Mouse (Mus musculus): ENCODE measurements at regions not wholly inside any gene's neighbourhood (a gene's known extent, or its start where the extent isn't known, plus 50 kb on each side); places are given as distances from the start of the nearest gene placed in this dataset.

DNA sequence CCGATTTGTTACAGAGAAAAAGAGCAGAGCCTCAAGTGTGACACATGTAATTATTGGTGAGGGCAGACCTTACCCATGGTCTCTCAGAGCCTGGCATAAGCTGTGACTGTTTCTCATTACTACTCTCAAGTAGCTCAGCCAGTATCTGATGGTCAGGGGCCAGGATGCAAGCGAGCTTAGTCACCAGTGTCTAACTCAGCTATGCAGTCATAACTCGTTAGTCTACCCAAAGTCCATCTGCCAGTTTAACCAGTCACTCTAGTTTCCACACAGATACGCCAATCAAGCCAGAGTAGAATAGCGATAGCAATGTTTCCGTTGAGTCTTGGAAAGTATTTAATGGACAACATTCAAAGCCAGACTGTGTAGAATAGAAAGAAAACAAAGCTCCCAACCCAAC, 354.3 kb upstream of the Map3k7 start:
- 68% methylated on average over 6 of the region's 6 CpGs for WGBS (ENCODE audit: insufficient replicate concordance)
- H3K4me2 ChIP-seq = no peak overlapping the region
- no peak overlapping the region for H3K9ac ChIP-seq
- H3K27ac ChIP-seq = no peak overlapping the region
- no peaks in the 10 kb centered on the region for H3K9me3 ChIP-seq (replicated peaks)
- H3K27me3 ChIP-seq (replicated peaks) = no peaks in the 10 kb centered on the region
- no peaks in the 10 kb centered on the region for H3K4me1 ChIP-seq
- no peak overlapping the region for H3K4me3 ChIP-seq
- H3K36me3 ChIP-seq = no peaks in the 10 kb centered on the region
- ATAC-seq = no peak

DNA sequence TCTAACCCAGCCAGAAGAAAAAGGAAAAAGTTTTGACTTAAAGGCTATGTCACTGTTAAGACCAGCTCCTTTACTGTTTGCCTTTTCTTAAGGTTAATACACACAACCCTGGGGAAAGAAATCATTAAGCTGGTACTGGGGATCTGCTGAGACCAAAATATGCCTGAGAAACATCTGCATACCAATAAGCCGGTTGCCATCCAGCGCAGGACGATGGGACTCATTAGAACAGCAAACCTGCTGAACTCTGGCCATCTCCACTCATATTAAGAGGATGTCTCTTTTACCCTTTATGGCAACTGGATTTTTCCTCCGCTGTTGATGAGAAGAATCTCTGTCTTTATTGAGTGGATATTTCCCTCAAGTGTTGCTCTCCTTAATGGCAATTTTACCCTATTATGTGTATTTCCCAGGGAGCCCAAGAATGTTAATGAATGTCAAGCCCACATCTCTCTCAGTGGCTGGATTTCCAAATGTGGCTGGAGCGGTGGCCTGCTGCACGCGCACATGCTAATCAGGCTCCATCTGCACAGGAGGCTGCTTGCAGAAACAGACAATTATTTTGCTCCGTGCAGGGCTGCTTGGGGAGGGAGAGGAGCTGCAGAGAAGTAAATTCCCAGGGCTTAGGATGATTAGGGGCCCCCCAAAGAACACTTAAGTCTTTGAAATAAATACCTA, 351.6 kb upstream of the Map3k7 start:
- Histone ChIP-seq H3K27ac (no peak overlapping the region), H3K9ac (no peak overlapping the region), H3K4me1 (no peaks in the 10 kb centered on the region), H3K4me3 (no peak overlapping the region), H3K4me2 (no peak overlapping the region), H3K9me3 (replicated peaks) (no peaks in the 10 kb centered on the region), H3K36me3 (no peaks in the 10 kb centered on the region), H3K27me3 (replicated peaks) (no peaks in the 10 kb centered on the region)
- ATAC-seq = no peak
- 62% methylated on average over 8 of the region's 8 CpGs for WGBS (ENCODE audit: insufficient replicate concordance)

DNA sequence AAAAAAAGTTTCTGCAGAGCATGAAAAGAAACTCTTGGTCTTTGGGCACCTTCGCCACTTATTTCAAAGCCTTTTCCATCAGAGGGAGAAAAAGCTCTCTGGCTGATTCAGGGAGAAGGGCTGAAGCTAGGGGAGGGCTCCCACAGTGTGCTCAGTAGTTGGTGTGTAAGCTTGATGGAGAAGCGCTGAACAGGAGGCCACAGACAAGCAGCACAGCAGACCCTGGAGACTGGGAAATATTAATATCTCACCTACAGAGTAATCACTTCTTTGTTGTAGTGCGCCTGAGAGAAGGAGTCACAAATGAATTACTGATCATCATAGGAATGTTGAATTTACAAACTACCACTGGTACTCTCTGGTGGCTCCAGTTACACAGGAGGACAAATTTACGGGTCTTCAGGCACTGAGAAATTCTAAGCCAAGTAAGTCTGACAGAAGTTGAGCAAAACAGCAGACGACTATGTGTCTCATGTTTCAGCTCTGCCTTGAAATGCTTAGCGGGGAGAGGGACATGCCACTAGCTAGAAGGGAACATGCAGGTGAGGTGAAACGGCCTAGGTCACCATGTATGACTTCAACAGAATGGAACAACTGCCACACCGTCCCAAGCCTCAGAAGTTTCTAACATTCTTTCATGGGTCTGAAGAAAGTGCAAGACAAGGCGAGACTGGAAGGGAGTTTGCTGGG, 350.9 kb upstream of the Map3k7 start:
- H3K4me1 ChIP-seq = no peaks in the 10 kb centered on the region
- H3K4me2 ChIP-seq = no peak overlapping the region
- WGBS (ENCODE audit: insufficient replicate concordance) = 56% methylated on average over 9 of the region's 9 CpGs
- no peaks in the 10 kb centered on the region for H3K36me3 ChIP-seq
- no peak for ATAC-seq
- no peak overlapping the region for H3K4me3 ChIP-seq
- no peak overlapping the region for H3K27ac ChIP-seq
- H3K9me3 ChIP-seq (replicated peaks) = no peaks in the 10 kb centered on the region
- H3K9ac ChIP-seq = no peak overlapping the region
- H3K27me3 ChIP-seq (replicated peaks) = no peaks in the 10 kb centered on the region

DNA sequence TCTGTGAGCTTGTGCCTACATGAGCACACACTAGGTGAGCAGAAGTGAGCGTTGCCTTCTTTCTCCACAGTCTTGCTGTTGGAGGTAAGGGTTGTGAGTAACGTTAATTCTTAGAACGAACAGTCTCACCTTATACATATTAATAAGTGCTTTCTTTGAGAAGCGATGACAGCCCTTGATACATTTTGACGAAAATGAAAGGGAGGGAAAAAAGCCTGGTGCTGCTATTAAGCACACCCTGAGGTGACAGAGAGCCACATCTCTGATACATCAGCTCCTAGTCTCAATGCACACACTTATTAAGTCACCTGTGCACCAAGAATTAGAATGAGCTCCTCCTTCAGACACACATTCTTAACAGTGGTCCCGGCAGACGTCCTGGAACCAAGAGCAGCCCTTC, 346.3 kb upstream of the Map3k7 start:
- 67% methylated on average over 7 of the region's 7 CpGs for WGBS (ENCODE audit: insufficient replicate concordance)
- Histone ChIP-seq H3K36me3 (no peaks in the 10 kb centered on the region), H3K9ac (no peak overlapping the region), H3K27me3 (replicated peaks) (no peaks in the 10 kb centered on the region), H3K9me3 (replicated peaks) (no peaks in the 10 kb centered on the region), H3K4me1 (no peaks in the 10 kb centered on the region), H3K27ac (no peak overlapping the region), H3K4me2 (no peak overlapping the region), H3K4me3 (no peak overlapping the region)
- ATAC-seq = no peak

DNA sequence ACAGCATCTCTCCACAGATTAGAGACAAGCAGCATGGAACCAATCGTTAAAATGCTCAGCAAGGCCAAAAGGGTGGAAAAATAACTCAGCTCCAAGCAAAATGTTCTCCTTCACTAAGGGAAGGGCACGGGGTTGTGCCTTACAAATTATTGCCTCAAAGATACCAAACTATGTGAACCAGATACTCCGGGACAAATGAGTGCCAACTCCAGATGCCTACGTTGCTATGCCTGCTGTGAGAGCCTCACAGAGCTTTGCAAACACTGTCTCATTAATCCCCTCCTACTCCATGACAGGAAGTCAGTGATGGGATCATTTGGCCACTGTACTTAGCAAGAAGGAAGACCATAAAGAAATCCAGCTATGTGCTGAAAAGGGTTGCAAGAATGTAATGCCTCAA, 345.9 kb upstream of the Map3k7 start:
- Histone ChIP-seq H3K27ac (no peak overlapping the region), H3K36me3 (no peaks in the 10 kb centered on the region), H3K4me1 (no peaks in the 10 kb centered on the region), H3K9me3 (replicated peaks) (no peaks in the 10 kb centered on the region), H3K4me3 (no peak overlapping the region), H3K27me3 (replicated peaks) (no peaks in the 10 kb centered on the region), H3K9ac (no peak overlapping the region), H3K4me2 (no peak overlapping the region)
- no peak for ATAC-seq
- WGBS (ENCODE audit: insufficient replicate concordance) = 54% methylated on average over 4 of the region's 4 CpGs

DNA sequence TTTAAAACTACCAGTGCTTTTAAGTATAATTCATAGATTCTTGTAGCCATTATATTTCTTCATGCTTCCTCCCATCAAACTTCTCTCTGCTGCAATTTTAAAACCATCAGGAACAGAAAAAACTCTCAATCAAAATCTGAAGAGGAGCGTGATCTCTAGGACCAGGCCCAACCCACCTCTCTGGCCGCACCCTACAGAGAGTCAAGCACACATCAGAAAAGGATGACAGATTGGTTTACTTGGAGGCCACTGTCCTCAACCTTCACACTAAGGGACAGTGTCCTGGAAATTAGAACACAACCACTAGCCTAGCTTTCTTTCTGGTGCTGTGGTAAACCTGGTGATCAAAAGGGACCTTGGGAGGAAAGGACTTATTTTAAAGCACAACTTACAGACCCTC, 342.7 kb upstream of the Map3k7 start:
- Histone ChIP-seq H3K27me3 (replicated peaks) (no peaks in the 10 kb centered on the region), H3K9me3 (replicated peaks) (no peaks in the 10 kb centered on the region), H3K9ac (no peak overlapping the region), H3K36me3 (no peaks in the 10 kb centered on the region), H3K4me2 (no peak overlapping the region), H3K4me1 (no peaks in the 10 kb centered on the region), H3K4me3 (no peak overlapping the region), H3K27ac (no peak overlapping the region)
- WGBS (ENCODE audit: insufficient replicate concordance) = 85% methylated on average over 2 of the region's 2 CpGs
- no peak for ATAC-seq

DNA sequence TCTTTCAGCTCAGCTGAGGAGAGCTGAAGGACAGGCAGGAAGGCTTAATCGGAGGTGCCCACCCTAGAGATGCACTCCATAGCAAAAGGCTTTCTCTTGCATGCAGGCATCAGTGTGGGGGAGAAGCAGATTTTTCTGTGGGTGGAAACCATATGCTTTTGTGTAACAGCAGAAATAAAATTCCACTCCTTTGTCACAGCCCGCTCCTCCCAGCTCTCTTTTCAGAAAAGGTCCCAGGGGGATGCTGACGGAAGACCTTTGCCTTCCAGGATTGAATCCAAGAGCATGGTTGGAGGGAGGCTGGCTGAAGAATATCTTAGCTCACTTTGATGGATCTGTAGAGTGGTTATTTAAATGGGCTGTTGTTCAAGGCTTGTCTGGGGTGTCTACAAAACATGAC, 336.8 kb upstream of the Map3k7 start:
- no peaks in the 10 kb centered on the region for H3K36me3 ChIP-seq
- WGBS (ENCODE audit: insufficient replicate concordance) = 69% methylated on average over 3 of the region's 3 CpGs
- H3K4me1 ChIP-seq = no peaks in the 10 kb centered on the region
- H3K27me3 ChIP-seq (replicated peaks) = no peaks in the 10 kb centered on the region
- H3K9ac ChIP-seq = no peak overlapping the region
- no peak overlapping the region for H3K4me3 ChIP-seq
- H3K9me3 ChIP-seq (replicated peaks) = no peaks in the 10 kb centered on the region
- no peak overlapping the region for H3K27ac ChIP-seq
- H3K4me2 ChIP-seq = no peak overlapping the region
- ATAC-seq = no peak

DNA sequence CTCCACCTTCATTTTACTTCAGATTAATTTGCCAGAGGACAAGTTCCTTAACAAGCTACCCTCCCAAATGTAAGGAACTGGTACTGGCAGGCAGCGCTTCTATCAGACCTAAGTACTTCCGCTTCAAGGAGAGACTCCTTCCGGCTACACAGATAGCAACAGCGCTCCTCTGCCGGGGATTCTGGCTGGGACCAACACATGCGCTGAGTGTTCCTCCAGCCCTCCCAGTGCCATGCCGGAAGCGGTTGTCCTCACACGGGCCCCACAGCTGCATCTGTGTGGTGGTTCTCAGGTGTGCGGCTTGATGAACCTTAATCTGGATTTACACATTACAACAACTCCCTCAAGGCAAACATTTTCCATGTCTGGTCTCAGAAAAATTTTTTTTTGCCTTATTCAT, 336.1 kb upstream of the Map3k7 start:
- Histone ChIP-seq H3K9ac (no peak overlapping the region), H3K27me3 (replicated peaks) (no peaks in the 10 kb centered on the region), H3K4me2 (no peak overlapping the region), H3K27ac (no peak overlapping the region), H3K4me1 (no peaks in the 10 kb centered on the region), H3K36me3 (no peaks in the 10 kb centered on the region), H3K4me3 (no peak overlapping the region), H3K9me3 (replicated peaks) (no peaks in the 10 kb centered on the region)
- ATAC-seq = no peak
- WGBS (ENCODE audit: insufficient replicate concordance) = 78% methylated on average over 10 of the region's 10 CpGs

DNA sequence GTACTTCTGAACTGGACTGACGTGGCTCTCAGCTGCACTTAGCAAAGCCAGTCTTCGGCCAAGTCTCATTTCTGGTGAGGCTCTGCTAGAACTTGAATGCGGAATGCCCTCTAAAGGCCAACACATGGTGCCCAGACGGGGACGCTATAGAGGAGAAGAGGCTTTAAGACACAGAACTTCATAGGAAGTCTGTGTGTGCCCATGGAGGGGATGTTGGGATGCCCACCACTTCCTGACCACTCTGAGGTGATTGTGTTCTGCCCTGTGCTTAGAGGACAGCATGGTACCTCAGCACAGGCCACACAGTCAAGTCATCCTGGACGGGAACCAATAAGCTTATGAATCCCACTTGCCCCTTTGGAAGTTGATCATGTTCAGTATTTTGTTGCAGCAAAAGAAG, 325.3 kb upstream of the Map3k7 start:
- no peaks in the 10 kb centered on the region for H3K36me3 ChIP-seq
- no peak overlapping the region for H3K4me2 ChIP-seq
- no peaks in the 10 kb centered on the region for H3K4me1 ChIP-seq
- H3K27me3 ChIP-seq (replicated peaks) = no peaks in the 10 kb centered on the region
- WGBS (ENCODE audit: insufficient replicate concordance) = 68% methylated on average over 6 of the region's 6 CpGs
- ATAC-seq = no peak
- H3K9ac ChIP-seq = no peak overlapping the region
- no peak overlapping the region for H3K27ac ChIP-seq
- H3K9me3 ChIP-seq (replicated peaks) = no peaks in the 10 kb centered on the region
- H3K4me3 ChIP-seq = no peak overlapping the region

DNA sequence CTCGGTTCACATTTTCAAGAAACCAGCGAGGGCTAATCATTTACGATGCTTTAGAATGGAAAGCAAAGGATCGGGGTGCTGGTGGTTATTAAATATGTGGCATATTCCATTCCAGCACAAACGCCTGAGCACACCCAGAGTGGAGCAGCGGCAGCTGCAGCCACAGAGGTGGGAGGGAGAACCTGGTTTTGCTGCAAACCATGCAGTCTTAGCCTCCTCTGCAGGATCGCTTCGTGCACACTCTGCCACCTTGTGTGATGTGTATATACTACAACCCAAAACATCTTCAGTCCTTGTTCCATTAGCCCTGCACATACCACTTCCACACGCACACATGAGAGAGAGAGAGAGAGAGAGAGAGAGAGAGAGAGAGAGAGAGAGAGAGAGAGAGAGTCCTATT, 321.7 kb upstream of the Map3k7 start:
- no peaks in the 10 kb centered on the region for H3K27me3 ChIP-seq (replicated peaks)
- 64% methylated on average over 9 of the region's 9 CpGs for whole genome bisulfite sequencing (ENCODE audit: insufficient replicate concordance)
- no peak for ATAC-seq
- H3K36me3 ChIP-seq = no peaks in the 10 kb centered on the region
- H3K4me1 ChIP-seq = no peaks in the 10 kb centered on the region
- H3K9me3 ChIP-seq (replicated peaks) = no peaks in the 10 kb centered on the region
- H3K9ac ChIP-seq = no peak overlapping the region
- H3K4me3 ChIP-seq = no peak overlapping the region
- H3K4me2 ChIP-seq = no peak overlapping the region
- H3K27ac ChIP-seq = no peak overlapping the region

DNA sequence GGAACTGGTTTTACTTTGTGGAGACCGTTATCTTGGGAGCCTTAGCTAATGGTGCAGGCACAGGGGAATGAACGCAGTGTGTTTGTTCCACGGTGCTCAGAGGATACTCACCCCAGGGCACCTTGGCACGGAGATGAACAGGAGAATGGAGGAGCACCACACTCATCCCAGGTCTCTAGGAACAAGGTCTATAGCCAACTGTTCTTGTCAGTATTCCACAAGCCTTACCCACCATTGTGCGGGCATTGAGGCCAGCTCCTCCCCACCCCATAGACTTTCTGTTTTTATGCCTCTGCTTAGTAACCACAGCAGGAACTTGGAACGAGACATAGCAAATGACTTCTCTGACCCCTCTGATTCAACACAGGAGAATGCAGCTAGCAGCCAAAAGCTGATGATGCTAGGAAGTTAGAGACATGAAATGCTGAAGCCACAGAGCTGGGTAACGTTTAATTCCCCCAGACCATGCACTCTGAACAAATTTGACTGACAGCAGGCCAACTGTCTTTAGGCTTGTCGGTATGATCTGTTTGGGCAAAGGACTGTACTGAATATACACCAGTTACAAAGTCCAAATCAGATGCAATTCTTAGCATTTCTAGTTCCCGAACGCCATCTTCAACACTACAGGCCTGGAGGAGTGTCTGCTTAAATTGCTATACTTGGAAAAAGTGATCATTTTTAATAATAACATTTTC, 321.2 kb upstream of the Map3k7 start:
- 58% methylated on average over 10 of the region's 10 CpGs for WGBS (ENCODE audit: insufficient replicate concordance)
- no peaks in the 10 kb centered on the region for H3K4me1 ChIP-seq
- no peak overlapping the region for H3K4me2 ChIP-seq
- no peak overlapping the region for H3K4me3 ChIP-seq
- no peak overlapping the region for H3K9ac ChIP-seq
- no peaks in the 10 kb centered on the region for H3K9me3 ChIP-seq (replicated peaks)
- no peaks in the 10 kb centered on the region for H3K36me3 ChIP-seq
- no peak for ATAC-seq
- no peak overlapping the region for H3K27ac ChIP-seq
- H3K27me3 ChIP-seq (replicated peaks) = no peaks in the 10 kb centered on the region

DNA sequence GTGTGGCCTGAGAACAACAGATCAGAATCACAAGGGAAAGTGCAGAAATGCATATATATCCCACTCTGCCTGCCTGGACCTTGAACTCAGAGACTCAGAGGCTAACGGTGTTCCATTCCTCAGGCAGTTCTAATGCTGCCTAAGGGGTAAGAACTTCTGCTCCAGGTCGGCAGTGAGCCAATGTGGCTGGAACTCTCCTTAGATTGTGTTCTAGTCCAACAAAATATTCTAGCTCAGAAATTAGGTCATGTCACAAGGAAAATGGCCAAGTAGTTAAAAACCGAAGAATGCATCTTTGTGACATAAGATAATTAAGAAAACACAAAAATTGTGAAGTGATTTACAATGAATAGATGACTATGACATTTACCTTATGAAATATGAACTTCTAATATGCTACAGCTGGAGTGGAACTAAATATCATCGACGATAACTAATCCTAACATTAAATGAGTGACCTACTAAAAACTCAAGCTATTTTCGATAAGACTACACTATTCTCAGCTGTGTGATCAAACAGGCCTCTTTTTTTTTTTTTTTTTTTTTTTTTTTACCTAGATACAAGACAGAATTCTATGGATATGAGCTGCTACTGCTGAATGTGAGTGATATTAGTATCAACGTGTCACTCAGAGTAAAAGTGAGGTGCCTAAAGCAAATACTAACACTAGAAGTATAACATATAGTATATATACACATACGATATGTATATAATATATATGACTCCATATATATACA, 315.1 kb upstream of the Map3k7 start:
- ATAC-seq = no peak
- WGBS (ENCODE audit: insufficient replicate concordance) = 73% methylated on average over 8 of the region's 8 CpGs

More for the DNA sequence above, 315.1 kb upstream of the Map3k7 start:
- H3K36me3 ChIP-seq = no peaks in the 10 kb centered on the region
- no peak overlapping the region for H3K4me3 ChIP-seq
- H3K27me3 ChIP-seq (replicated peaks) = no peaks in the 10 kb centered on the region
- H3K4me1 ChIP-seq = no peaks in the 10 kb centered on the region
- no peak overlapping the region for H3K9ac ChIP-seq
- H3K27ac ChIP-seq = no peak overlapping the region
- no peaks in the 10 kb centered on the region for H3K9me3 ChIP-seq (replicated peaks)
- H3K4me2 ChIP-seq = no peak overlapping the region

All from liver, embryonic 12.5 days (tissue).